Mouse (Mus musculus): ENCODE results near the gene Arl14. TPM values are rescaled to one million over a fixed set of nuclear protein-coding genes. Genes with fewer than 3 reads are reported as not detected.
"Not testable (repeated sequence)": the region's sequence is repeated elsewhere in the genome, so short reads cannot be mapped to it uniquely, and the experiment has no call there.

The Arl14 gene
- polyA plus RNA-seq, 1 experiment from 2014 or later = 1.6 TPM

DNA sequence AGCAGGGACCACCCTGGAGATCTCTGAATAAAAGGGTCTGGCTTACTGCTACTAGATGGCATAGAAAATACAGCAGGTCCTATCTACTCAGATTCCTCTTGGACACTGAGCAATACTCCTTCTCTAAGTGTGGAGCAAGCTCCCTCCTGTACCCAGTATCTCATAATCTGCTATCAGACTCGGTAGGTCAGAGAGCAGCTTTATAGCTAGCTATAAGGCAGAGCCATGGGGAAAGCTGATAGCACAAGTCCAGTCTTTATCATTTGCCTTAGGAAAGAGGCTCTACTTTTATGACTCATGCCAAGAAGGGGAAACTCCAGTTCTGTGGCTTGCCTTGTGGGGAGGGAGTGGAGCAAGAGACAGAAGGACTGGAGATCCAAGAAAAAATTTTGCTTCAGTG is 18.8 kb downstream of the Arl14 start:
- WGBS = 63% methylated on average over 1 of the region's 1 CpGs
- no peaks in the 10 kb centered on the region for H3K9me3 ChIP-seq (ENCODE audit: control insufficient read depth, low read length)
- H3K27me3 ChIP-seq (replicated peaks; ENCODE audit: control insufficient read depth, insufficient read depth, low read length) = no peaks in the 10 kb centered on the region
- no peak overlapping the region for H3K4me2 ChIP-seq (ENCODE audit: low read depth, low read length)
- no peak overlapping the region for H3K4me3 ChIP-seq (ENCODE audit: low read length)
- H3K27ac ChIP-seq (ENCODE audit: low read length) = no peak overlapping the region
- H3K9ac ChIP-seq (ENCODE audit: low read depth, low read length) = no peak overlapping the region
- H3K4me1 ChIP-seq (ENCODE audit: control insufficient read depth, insufficient read depth, low read length) = 0 out of 2 replicates have a peak, but pooled peaks cover 6% of the 10 kb centered on the region
- peak; percentile 95 for ATAC-seq
- no peaks in the 10 kb centered on the region for H3K36me3 ChIP-seq (ENCODE audit: control insufficient read depth, insufficient read depth, low read length)

DNA sequence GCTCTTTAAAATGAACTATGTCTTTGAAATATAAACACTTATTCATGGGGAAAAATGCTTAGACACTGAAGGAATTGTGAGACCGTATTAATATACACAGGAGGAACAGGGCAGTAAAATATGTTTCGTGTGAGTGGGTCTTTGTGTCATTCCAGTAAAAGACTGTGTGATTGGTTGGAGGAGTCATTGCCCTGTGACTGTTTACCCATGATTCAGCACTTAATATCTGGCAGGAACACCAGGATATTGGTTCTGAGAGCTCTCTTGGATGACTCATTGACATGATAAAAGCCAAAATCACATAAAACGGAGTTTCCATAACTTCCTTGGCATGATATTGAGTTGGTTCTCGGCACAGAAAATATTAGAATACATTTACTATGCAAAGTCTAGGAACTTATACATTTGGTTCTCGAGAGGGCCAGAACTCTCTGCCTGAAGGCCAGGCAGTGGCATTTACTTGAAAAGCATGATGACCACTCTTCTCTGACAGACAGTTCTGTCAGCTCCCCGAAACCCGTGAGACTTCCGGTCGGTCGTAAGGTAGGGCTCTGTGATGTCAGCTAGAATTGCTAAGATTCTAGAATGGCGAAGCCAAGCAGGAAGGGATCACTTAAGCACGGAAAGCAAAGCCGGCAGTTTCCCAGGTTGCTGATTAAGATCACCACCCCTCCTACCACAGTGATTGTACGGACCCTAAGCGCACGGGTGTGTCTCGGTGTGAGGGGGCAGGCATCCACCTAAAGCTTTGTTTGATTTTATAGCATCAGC is 31.1 kb downstream of the Arl14 start:
- Histone ChIP-seq H3K4me3 (ENCODE audit: low read length) (no peak overlapping the region), H3K4me2 (ENCODE audit: low read depth, low read length) (no peak overlapping the region), H3K9me3 (ENCODE audit: control insufficient read depth, low read length) (no peaks in the 10 kb centered on the region), H3K27ac (ENCODE audit: low read length) (no peak overlapping the region), H3K36me3 (ENCODE audit: control insufficient read depth, insufficient read depth, low read length) (no peaks in the 10 kb centered on the region), H3K9ac (ENCODE audit: low read depth, low read length) (no peak overlapping the region), H3K27me3 (replicated peaks; ENCODE audit: control insufficient read depth, insufficient read depth, low read length) (no peaks in the 10 kb centered on the region), H3K4me1 (ENCODE audit: control insufficient read depth, insufficient read depth, low read length) (no peaks in the 10 kb centered on the region)
- no peak for ATAC-seq
- 80% methylated on average over 17 of the region's 17 CpGs for WGBS

DNA sequence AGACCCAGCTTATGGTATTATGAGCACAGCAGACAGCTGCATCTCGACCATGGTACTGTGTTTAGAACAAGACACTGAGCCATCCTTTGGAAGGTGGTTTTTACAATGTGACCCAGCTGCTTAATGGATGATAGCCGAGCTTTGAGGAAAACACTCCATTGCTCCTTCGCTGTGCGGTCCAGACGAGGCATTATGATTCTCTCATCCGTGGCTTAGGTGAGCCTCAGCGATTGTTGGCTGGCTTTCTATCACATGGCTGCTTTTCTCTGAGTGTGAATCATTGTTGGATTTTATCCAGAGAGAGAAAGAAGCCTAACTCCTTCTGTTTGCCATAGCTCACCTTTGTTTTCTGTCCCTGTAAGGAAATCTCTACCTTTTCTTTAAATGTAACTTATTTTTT is 32.5 kb downstream of the Arl14 start:
- Histone ChIP-seq H3K4me1 (ENCODE audit: control insufficient read depth, insufficient read depth, low read length) (no peaks in the 10 kb centered on the region), H3K9ac (ENCODE audit: low read depth, low read length) (no peak overlapping the region), H3K36me3 (ENCODE audit: control insufficient read depth, insufficient read depth, low read length) (no peaks in the 10 kb centered on the region), H3K4me2 (ENCODE audit: low read depth, low read length) (no peak overlapping the region), H3K27ac (ENCODE audit: low read length) (no peak overlapping the region), H3K27me3 (replicated peaks; ENCODE audit: control insufficient read depth, insufficient read depth, low read length) (no peaks in the 10 kb centered on the region), H3K9me3 (ENCODE audit: control insufficient read depth, low read length) (no peaks in the 10 kb centered on the region), H3K4me3 (ENCODE audit: low read length) (no peak overlapping the region)
- 73% methylated on average over 7 of the region's 7 CpGs for WGBS
- ATAC-seq = no peak

DNA sequence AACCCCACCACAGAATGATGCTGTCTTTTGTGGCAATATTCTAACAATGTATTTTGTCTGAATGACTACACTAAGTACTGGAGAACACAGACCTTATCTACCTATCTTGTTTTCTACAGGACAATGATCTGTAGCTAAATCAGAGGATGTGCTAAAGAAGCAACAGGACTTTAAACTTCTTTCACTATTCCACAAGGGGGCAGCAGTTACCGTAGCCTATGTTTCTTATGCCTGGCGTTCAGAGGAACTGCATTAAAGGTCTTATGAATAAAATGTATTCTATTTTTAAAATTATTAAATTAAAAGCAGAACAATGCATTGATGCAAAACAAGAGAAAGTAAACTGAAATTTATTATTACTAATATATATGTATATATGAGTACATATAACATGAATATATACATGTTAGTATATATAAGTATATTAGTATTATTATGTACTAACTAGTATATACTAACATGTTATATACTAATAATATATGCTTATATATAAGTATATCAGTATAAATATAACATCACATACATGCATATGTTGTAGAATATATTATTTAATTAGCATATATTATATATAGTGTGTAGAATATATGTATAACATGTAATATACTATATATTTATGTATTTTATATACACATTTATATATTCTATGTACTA is 35.0 kb downstream of the Arl14 start:
- ATAC-seq = no peak
- H3K4me2 ChIP-seq (ENCODE audit: low read depth, low read length) = no peak overlapping the region
- no peak overlapping the region for H3K4me3 ChIP-seq (ENCODE audit: low read length)
- no peak overlapping the region for H3K27ac ChIP-seq (ENCODE audit: low read length)
- no peaks in the 10 kb centered on the region; the same call in 1 of the 2 replicates for H3K9me3 ChIP-seq (ENCODE audit: control insufficient read depth, low read length)
- 12% methylated on average over 2 of the region's 2 CpGs for WGBS
- H3K27me3 ChIP-seq (replicated peaks; ENCODE audit: control insufficient read depth, insufficient read depth, low read length) = no peaks in the 10 kb centered on the region
- no peaks in the 10 kb centered on the region for H3K4me1 ChIP-seq (ENCODE audit: control insufficient read depth, insufficient read depth, low read length)
- H3K36me3 ChIP-seq (ENCODE audit: control insufficient read depth, insufficient read depth, low read length) = no peaks in the 10 kb centered on the region
- H3K9ac ChIP-seq (ENCODE audit: low read depth, low read length) = no peak overlapping the region

DNA sequence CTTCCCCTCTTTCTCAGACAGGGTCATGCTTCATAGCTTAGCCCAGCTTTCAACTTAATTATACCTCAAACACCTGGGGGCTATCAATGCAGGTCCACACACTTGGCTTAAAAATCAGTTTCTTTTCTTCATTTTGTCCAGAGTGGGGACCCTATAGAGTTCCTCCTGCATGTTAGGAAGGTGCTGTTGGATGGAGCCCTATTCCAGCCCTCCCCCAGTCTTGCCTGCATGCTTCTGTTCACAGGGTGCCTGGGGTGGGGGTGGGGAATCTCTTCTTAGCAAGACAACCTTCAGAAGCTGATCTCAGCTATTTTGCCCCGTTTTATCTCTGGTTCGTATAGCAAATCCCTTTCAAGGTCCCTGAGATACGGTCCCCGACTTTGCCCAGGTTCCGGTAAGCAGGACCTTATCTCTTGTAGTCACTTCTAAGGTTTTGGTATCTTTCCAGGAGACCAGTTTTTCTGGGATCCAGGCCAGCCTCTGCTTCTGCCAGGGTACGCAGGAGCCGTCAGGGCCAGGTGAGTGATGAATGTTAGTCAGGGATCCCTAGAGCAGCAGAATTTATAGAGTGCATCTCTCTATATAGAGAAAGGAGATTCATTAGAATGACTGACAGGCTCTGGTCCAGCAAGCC is 40.9 kb downstream of the Arl14 start:
- H3K9me3 ChIP-seq (ENCODE audit: control insufficient read depth, low read length) = no peaks in the 10 kb centered on the region; the same call in 1 of the 2 replicates
- no peak overlapping the region for H3K9ac ChIP-seq (ENCODE audit: low read depth, low read length)
- no peaks in the 10 kb centered on the region for H3K36me3 ChIP-seq (ENCODE audit: control insufficient read depth, insufficient read depth, low read length)
- H3K4me3 ChIP-seq (ENCODE audit: low read length) = no peak overlapping the region
- no peaks in the 10 kb centered on the region for H3K27me3 ChIP-seq (replicated peaks; ENCODE audit: control insufficient read depth, insufficient read depth, low read length)
- H3K4me2 ChIP-seq (ENCODE audit: low read depth, low read length) = no peak overlapping the region
- H3K27ac ChIP-seq (ENCODE audit: low read length) = no peak overlapping the region
- no peaks in the 10 kb centered on the region for H3K4me1 ChIP-seq (ENCODE audit: control insufficient read depth, insufficient read depth, low read length)
- 58% methylated on average over 7 of the region's 7 CpGs for WGBS
- peak; percentile 50 for ATAC-seq

DNA sequence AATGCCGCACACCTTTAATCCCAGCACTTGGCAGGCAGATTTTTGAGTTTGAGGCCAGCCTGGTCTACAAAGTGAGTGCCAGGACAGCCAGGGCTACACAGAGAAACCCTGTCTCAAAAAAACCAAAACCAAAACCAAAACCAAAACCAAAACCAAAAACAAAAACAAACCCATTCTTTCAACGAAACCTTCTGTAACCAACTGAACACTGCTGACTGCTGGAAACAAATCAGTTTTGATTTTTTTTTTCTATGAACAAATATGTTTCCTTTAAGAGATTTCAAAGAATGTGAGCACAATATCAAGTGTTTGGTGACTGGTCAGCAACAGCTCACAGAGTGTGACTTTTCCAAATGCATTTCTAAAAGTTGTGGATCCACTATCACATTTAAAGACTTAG is 42.1 kb downstream of the Arl14 start:
- not testable (repeated sequence) for H3K4me2 ChIP-seq (ENCODE audit: low read depth, low read length); H3K4me3 ChIP-seq (ENCODE audit: low read length); H3K9ac ChIP-seq (ENCODE audit: low read depth, low read length); H3K27me3 ChIP-seq (replicated peaks; ENCODE audit: control insufficient read depth, insufficient read depth, low read length); H3K27ac ChIP-seq (ENCODE audit: low read length); H3K9me3 ChIP-seq (ENCODE audit: control insufficient read depth, low read length); ATAC-seq; H3K4me1 ChIP-seq (ENCODE audit: control insufficient read depth, insufficient read depth, low read length); H3K36me3 ChIP-seq (ENCODE audit: control insufficient read depth, insufficient read depth, low read length)
- 88% methylated on average over 2 of the region's 2 CpGs for WGBS

DNA sequence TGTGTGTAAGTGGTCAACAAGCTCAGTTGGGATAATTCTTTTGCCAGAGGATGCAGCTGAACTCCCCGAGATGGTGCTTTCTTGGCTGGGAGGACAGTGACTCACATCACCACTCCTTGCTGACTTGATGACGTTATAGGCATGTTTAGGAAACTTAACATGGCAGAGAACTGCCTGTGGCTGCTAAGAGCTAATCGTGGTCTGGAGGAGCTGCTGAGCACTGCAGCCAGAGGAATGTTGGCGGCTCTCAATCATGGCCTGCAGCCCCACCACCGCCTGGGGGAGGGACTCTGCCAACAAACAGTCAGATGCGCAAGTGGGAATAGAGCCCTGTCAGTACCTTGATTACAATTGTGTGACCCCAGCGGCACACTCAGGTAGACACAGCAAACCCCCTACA is 49.6 kb downstream of the Arl14 start:
- no peak overlapping the region for H3K9ac ChIP-seq (ENCODE audit: low read depth, low read length)
- ATAC-seq = no peak
- H3K4me1 ChIP-seq (ENCODE audit: control insufficient read depth, insufficient read depth, low read length) = no peaks in the 10 kb centered on the region
- no peaks in the 10 kb centered on the region for H3K9me3 ChIP-seq (ENCODE audit: control insufficient read depth, low read length)
- no peak overlapping the region for H3K4me3 ChIP-seq (ENCODE audit: low read length)
- H3K27me3 ChIP-seq (replicated peaks; ENCODE audit: control insufficient read depth, insufficient read depth, low read length) = no peaks in the 10 kb centered on the region
- WGBS = 62% methylated on average over 7 of the region's 7 CpGs
- no peaks in the 10 kb centered on the region for H3K36me3 ChIP-seq (ENCODE audit: control insufficient read depth, insufficient read depth, low read length)
- no peak overlapping the region for H3K4me2 ChIP-seq (ENCODE audit: low read depth, low read length)
- no peak overlapping the region for H3K27ac ChIP-seq (ENCODE audit: low read length)

Other genes with a start within 250 kb of the Arl14 start
- gene Ift80, start 217.8 kb upstream of the Arl14 start, polyA plus RNA-seq (2015; fragmentation: Nextera tagmentation; extraction: Ambion mirVana) = 7.4 and 8.6 TPM in 2 replicates
- gene Smc4, start 217.7 kb upstream of the Arl14 start, polyA plus RNA-seq (2015; fragmentation: Nextera tagmentation; extraction: Ambion mirVana) = 104 and 121 TPM in 2 replicates
- 55.0 and 56.6 TPM in 2 replicates for gene Trim59, start 177.7 kb upstream of the Arl14 start, polyA plus RNA-seq (2015; fragmentation: Nextera tagmentation; extraction: Ambion mirVana)
- gene Kpna4, start 95.3 kb upstream of the Arl14 start, polyA plus RNA-seq (2015; fragmentation: Nextera tagmentation; extraction: Ambion mirVana) = 18.9 and 19.1 TPM in 2 replicates
- gene Ppm1l, start 94.4 kb downstream of the Arl14 start, polyA plus RNA-seq (2015; fragmentation: Nextera tagmentation; extraction: Ambion mirVana) = 3.3 and 3.4 TPM in 2 replicates